Mouse (Mus musculus) erythroblast, embryonic 14.5 days (primary cell): ENCODE data around the gene Rab40b.

ENCODE experiments used
- GATA1 ChIP-seq: IDR thresholded peaks from 2 replicates; pipeline ENCODE4 v1.6.1; 2012; ENCODE audit warnings: low read length, inconsistent platforms, mixed read lengths
- TAL1 ChIP-seq: IDR thresholded peaks from 3 replicates; pipeline ENCODE4 v1.6.1; 2012; ENCODE audit warnings: low read length, inconsistent platforms, mixed read lengths

DNA sequence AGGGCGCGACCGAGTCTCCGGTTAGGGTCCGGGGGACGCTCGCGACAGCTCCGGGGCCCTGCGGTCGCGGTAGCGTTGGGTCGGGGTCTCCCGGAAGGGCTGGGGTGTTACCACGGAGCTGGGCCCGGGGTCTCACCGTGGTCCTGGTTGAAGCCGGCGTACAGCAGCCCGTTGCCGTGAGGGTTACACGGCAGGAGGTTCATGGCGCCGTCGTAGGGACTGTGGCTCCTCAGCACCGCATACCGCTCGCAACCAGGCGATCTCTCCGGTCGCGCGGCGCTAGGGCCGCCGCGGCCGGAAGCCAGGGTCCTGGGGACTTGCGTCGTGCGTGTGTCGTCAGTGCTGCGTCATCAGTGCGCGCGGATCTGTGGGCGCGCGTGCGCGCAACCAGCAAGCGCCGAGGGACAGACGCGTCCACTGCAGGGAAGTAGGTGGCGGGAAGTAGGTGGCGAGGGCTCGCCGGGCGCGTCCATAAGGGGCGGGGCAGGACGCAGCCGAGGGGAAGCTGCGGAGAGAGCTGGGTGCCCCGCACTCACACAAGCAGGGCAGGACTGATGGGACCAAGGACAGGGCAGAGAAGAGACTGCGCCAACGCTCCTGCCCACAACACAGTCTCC is 33.9 kb downstream of the Rab40b start, which contains the start of gene Wdr45b:
- TF ChIP-seq TAL1 = no peak
- no peak for TF ChIP-seq GATA1
